Mouse (Mus musculus): ENCODE results near the gene Cox7a1. TPM values are rescaled to one million over a fixed set of nuclear protein-coding genes. Genes with fewer than 3 reads are reported as not detected.
"Not testable (repeated sequence)": the region's sequence is repeated elsewhere in the genome, so short reads cannot be mapped to it uniquely, and the experiment has no call there.

Cox7a1 gene
- polyA plus RNA-seq, 1 experiment from 2014 or later, result 5.9 TPM

- H3K9me3 ChIP-seq (replicated peaks), result no peaks in the 10 kb centered on the region
- H3K27me3 ChIP-seq (replicated peaks), result no peaks in the 10 kb centered on the region
- 17% methylated on average over 8 of the region's 8 CpGs for WGBS
- ATAC-seq (ENCODE audit: low FRiP score), result no peak
- no peak overlapping the region for H3K4me2 ChIP-seq
- peaks cover 11% of the 10 kb centered on the region for H3K4me1 ChIP-seq
- H3K36me3 ChIP-seq, result no peaks in the 10 kb centered on the region
- H3K9ac ChIP-seq (replicated peaks), result no peak overlapping the region
- no peak overlapping the region for H3K4me3 ChIP-seq (replicated peaks)
- no peak overlapping the region for H3K27ac ChIP-seq (replicated peaks)
Measured at GRCm38 (mm10) chr7:30204380-30204779, 20.4 kb downstream of the Cox7a1 start.

GRCm38 (mm10) chr7:30205383-30205782 is 21.4 kb downstream of the Cox7a1 start:
- no peak overlapping the region for H3K4me2 ChIP-seq
- no peaks in the 10 kb centered on the region for H3K36me3 ChIP-seq
- no peaks in the 10 kb centered on the region for H3K27me3 ChIP-seq (replicated peaks)
- no peak overlapping the region for H3K9ac ChIP-seq (replicated peaks)
- H3K4me1 ChIP-seq, result peaks cover 11% of the 10 kb centered on the region
- no peaks in the 10 kb centered on the region for H3K9me3 ChIP-seq (replicated peaks)
- 3% methylated on average over 2 of the region's 2 CpGs for WGBS
- H3K4me3 ChIP-seq (replicated peaks), result no peak overlapping the region
- no peak overlapping the region for H3K27ac ChIP-seq (replicated peaks)
- no peak for ATAC-seq (ENCODE audit: low FRiP score)

DNA sequence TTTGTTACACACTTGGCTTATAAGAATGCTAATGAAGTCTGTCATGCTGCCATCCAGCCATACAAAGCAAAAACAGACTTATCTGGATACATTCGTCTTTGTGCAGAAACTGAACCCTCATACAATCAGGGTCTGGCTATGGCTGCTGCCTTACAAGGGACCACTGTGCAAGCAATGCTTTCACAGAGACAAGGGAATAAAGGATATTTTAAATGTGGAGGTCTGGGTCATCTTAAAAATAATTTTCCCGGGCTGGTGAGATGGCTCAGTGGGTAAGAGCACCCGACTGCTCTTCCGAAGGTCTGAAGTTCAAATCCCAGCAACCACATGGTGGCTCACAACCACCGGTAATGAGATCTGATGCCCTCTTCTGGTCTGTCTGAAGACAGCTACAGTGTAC is 22.4 kb downstream of the Cox7a1 start:
- ATAC-seq (ENCODE audit: low FRiP score), result not testable (repeated sequence)
- WGBS, result 60% methylated on average over 5 of the region's 5 CpGs

DNA sequence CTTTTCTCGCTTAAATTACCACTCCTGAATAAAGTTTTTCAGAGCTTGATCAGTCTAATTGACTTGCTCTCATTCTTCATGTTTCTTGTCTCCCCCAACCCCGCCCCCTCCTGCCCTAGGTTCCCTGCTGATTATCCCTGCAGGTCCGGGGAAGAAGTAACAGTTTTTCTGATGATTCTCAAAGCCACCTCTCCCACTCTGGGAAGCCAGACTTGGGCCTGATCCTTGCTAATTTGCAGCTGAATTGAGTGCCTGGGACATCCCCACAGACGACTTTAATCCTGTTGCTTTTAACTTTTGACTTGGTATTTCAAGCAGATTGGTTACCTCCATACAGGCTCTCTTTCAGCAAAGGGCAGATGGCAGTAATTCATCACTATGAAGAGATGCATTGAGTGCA is 27.1 kb downstream of the Cox7a1 start:
- ATAC-seq (ENCODE audit: low FRiP score), result no peak
- Histone ChIP-seq H3K27me3 (replicated peaks) (no peaks in the 10 kb centered on the region), H3K4me2 (no peak overlapping the region), H3K9ac (replicated peaks) (no peak overlapping the region), H3K4me1 (no peaks in the 10 kb centered on the region), H3K9me3 (replicated peaks) (no peaks in the 10 kb centered on the region), H3K36me3 (no peaks in the 10 kb centered on the region), H3K4me3 (replicated peaks) (no peak overlapping the region), H3K27ac (replicated peaks) (no peak overlapping the region)
- WGBS, result 19% methylated on average over 4 of the region's 4 CpGs

More for the DNA sequence above, 22.4 kb downstream of the Cox7a1 start:
- not testable (repeated sequence) for H3K27ac ChIP-seq (replicated peaks); H3K9me3 ChIP-seq (replicated peaks); H3K4me2 ChIP-seq; H3K27me3 ChIP-seq (replicated peaks); H3K36me3 ChIP-seq; H3K9ac ChIP-seq (replicated peaks); H3K4me1 ChIP-seq; H3K4me3 ChIP-seq (replicated peaks)

DNA sequence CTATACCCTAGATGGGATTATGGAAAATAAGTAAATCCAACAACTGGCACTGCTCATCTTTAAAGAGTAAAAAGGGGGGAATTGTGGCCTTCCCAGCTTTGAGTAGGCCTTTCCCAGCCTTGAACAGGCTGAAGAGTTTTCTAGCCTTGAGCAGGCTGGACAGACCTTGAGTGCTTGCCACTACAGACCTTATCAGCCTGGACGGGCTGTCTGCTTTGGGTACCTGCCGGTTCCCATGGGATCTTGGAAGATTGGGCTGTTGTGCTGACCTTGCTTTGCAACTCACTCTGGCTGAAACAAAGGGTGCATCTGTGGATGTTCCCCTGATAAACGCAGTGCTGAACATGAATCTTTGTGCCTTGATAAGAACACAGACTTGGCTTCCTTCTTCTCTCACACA is 29.9 kb downstream of the Cox7a1 start:
- Histone ChIP-seq H3K4me3 (replicated peaks) (no peak overlapping the region), H3K4me1 (peaks cover 7% of the 10 kb centered on the region), H3K27ac (replicated peaks) (no peak overlapping the region), H3K36me3 (no peaks in the 10 kb centered on the region), H3K27me3 (replicated peaks) (no peaks in the 10 kb centered on the region), H3K9ac (replicated peaks) (no peak overlapping the region), H3K9me3 (replicated peaks) (no peaks in the 10 kb centered on the region), H3K4me2 (no peak overlapping the region)
- WGBS, result 90% methylated on average over 3 of the region's 3 CpGs
- ATAC-seq (ENCODE audit: low FRiP score), result no peak

GRCm38 (mm10) chr7:30215875-30216274 is 31.9 kb downstream of the Cox7a1 start:
- Histone ChIP-seq H3K27ac (replicated peaks) (no peak overlapping the region), H3K9ac (replicated peaks) (no peak overlapping the region), H3K4me2 (no peak overlapping the region), H3K9me3 (replicated peaks) (no peaks in the 10 kb centered on the region), H3K4me1 (peaks cover 20% of the 10 kb centered on the region), H3K27me3 (replicated peaks) (no peaks in the 10 kb centered on the region), H3K4me3 (replicated peaks) (no peak overlapping the region), H3K36me3 (no peaks in the 10 kb centered on the region)
- ATAC-seq (ENCODE audit: low FRiP score), result no peak
- WGBS, result 89% methylated on average over 3 of the region's 3 CpGs

DNA sequence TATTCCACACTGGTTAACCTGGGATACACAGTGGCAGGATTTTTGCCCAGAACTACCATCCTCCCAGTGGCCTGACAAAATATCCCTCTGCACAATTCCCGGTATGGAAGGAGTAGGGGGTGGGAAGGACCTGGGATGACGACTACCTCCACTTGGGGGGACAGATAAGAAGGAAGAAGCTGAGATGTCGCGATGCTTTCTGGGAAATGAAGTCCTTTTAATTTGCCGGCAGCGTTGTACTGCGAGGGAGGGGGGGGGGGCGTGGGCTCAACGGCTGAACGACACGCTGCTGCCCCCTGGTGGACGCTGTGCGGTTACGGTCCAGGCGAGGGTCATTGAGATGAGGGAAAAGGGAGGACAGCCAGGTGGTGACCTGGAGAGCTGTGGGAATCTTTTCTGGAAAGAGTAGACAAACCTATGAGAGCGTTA is 32.8 kb downstream of the Cox7a1 start:
- Histone ChIP-seq H3K4me1 (peaks cover 20% of the 10 kb centered on the region), H3K36me3 (no peaks in the 10 kb centered on the region), H3K9ac (replicated peaks) (peak overlapping the region; percentile 21; the same call in 1 of the 2 replicates), H3K4me3 (replicated peaks) (peak overlapping the region; percentile 22; the same call in 1 of the 2 replicates), H3K4me2 (peak overlapping the region; percentile 53), H3K27me3 (replicated peaks) (no peaks in the 10 kb centered on the region), H3K27ac (replicated peaks) (peak overlapping the region; percentile 75), H3K9me3 (replicated peaks) (no peaks in the 10 kb centered on the region)
- 2% methylated on average over 15 of the region's 16 CpGs for WGBS
- peak; percentile 78 for ATAC-seq (ENCODE audit: low FRiP score)

- WGBS, result 82% methylated on average over 2 of the region's 2 CpGs
- H3K4me3 ChIP-seq (replicated peaks), result no peak overlapping the region
- H3K4me2 ChIP-seq, result peak overlapping the region; percentile 53; the same call in 1 of the 2 replicates
- no peak overlapping the region for H3K27ac ChIP-seq (replicated peaks)
- ATAC-seq (ENCODE audit: low FRiP score), result 0 out of 2 replicates have a peak, but pooled peaks have one; percentile 34
- H3K4me1 ChIP-seq, result peaks cover 20% of the 10 kb centered on the region
- no peak overlapping the region for H3K9ac ChIP-seq (replicated peaks)
- H3K9me3 ChIP-seq (replicated peaks), result no peaks in the 10 kb centered on the region
- no peaks in the 10 kb centered on the region for H3K36me3 ChIP-seq
- no peaks in the 10 kb centered on the region for H3K27me3 ChIP-seq (replicated peaks)
Measured at GRCm38 (mm10) chr7:30217277-30217676, 33.3 kb downstream of the Cox7a1 start.

DNA sequence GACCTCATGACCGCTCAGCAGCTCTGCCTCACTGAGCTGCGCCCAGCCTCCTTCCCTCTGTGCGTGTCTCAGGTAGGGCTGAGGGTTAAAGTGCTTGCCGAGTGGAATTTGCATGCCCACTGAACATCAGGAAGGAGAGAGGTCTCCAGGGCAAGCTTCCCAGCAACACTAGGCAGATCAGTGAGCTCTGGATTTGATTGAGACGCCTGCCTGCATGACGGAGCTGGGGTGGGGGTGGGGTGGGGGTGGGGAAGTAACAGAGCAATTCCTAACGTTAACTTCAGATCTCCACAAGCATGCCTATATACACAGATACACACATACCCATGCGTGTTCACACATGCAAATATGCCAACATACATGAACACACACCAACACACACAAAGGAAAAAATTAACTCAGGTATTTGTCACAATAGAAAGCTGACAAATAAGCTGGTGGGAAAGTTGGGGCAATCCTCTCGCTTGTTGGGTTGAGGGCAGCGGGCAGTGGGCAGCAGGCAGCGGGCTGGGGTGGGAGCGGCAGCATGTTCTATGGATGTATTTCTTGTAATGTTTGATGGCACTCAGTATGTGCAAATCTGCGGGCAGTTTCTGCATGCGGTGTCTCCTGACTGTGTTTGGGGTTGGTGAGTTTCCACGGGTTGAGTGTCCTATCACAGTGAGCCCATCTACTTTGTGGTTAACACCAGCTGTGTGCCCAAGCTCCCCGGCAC is 35.5 kb downstream of the Cox7a1 start:
- ATAC-seq (ENCODE audit: low FRiP score), result peak; percentile 60
- Histone ChIP-seq H3K4me3 (replicated peaks) (peak overlapping the region; percentile 44), H3K4me2 (peak overlapping the region; percentile 85), H3K4me1 (peaks cover 20% of the 10 kb centered on the region), H3K36me3 (peaks cover 13% of the 10 kb centered on the region), H3K9me3 (replicated peaks) (no peaks in the 10 kb centered on the region), H3K9ac (replicated peaks) (peak overlapping the region; percentile 57), H3K27me3 (replicated peaks) (no peaks in the 10 kb centered on the region), H3K27ac (replicated peaks) (peak overlapping the region; percentile 76)
- WGBS, result 4% methylated on average over 16 of the region's 16 CpGs

DNA sequence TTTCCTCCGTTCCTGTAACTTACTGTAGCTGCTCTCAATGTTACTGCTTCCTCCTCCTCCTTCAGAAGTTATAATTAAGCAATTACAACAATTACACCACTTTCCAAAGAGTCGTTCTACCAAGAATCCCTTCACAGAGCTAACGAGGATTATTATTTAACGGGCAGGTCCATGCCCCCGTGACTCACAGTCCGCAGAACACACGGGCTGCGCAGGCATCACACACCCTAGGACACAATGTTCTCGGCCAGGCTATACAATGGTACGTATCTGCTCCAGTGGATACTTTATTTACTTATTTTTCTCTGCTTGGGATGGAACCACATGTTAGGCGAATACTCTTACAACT is 36.0 kb downstream of the Cox7a1 start:
- 18% methylated on average over 11 of the region's 11 CpGs for WGBS
- ATAC-seq (ENCODE audit: low FRiP score), result no peak
- peak overlapping the region; percentile 57 for H3K9ac ChIP-seq (replicated peaks)
- H3K27ac ChIP-seq (replicated peaks), result no peak overlapping the region
- H3K27me3 ChIP-seq (replicated peaks), result no peaks in the 10 kb centered on the region
- peaks cover 20% of the 10 kb centered on the region for H3K4me1 ChIP-seq
- peak overlapping the region; percentile 44 for H3K4me3 ChIP-seq (replicated peaks)
- H3K4me2 ChIP-seq, result peak overlapping the region; percentile 85
- H3K36me3 ChIP-seq, result peaks cover 14% of the 10 kb centered on the region
- no peaks in the 10 kb centered on the region for H3K9me3 ChIP-seq (replicated peaks)

DNA sequence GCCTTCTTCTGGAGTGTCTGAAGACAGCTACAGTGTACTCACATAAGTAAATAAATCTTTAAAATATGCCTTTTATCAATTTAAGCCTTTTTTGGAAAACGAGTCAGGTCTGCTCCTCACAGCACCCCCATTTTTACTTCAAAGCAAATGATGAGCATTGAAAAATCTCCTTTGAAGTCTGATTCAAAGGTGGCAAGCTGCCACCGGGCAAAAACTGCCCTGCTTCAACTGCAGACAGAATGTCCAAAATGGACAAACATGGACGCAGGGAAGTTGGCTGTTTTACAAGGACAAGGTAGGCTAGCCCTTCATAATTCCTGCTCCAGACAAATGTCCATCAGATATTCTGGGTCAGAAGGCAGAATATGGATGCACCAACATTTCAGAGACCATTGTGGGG is 37.5 kb downstream of the Cox7a1 start:
- Histone ChIP-seq H3K27ac (replicated peaks) (no peak overlapping the region), H3K4me1 (peaks cover 18% of the 10 kb centered on the region), H3K9me3 (replicated peaks) (no peaks in the 10 kb centered on the region), H3K9ac (replicated peaks) (no peak overlapping the region), H3K36me3 (peaks cover 25% of the 10 kb centered on the region), H3K4me3 (replicated peaks) (no peak overlapping the region), H3K27me3 (replicated peaks) (no peaks in the 10 kb centered on the region), H3K4me2 (no peak overlapping the region)
- 90% methylated on average over 3 of the region's 3 CpGs for WGBS
- no peak for ATAC-seq (ENCODE audit: low FRiP score)

GRCm38 (mm10) chr7:30222205-30222604 is 38.3 kb downstream of the Cox7a1 start:
- Histone ChIP-seq H3K4me3 (replicated peaks) (no peak overlapping the region), H3K36me3 (peaks cover 33% of the 10 kb centered on the region), H3K9ac (replicated peaks) (no peak overlapping the region), H3K9me3 (replicated peaks) (no peaks in the 10 kb centered on the region), H3K4me1 (peaks cover 13% of the 10 kb centered on the region), H3K27me3 (replicated peaks) (no peaks in the 10 kb centered on the region), H3K4me2 (no peak overlapping the region), H3K27ac (replicated peaks) (no peak overlapping the region)
- ATAC-seq (ENCODE audit: low FRiP score), result no peak
- 97% methylated on average over 5 of the region's 5 CpGs for WGBS

All from neural tube, embryonic 15.5 days (tissue).